Mouse (Mus musculus) cerebellum, adult 11-12 months (tissue): ENCODE measurements around the gene Tigar.

Experiments
- DNase-seq: peaks from one replicate; pipeline ENCODE4 v3.0.0; 2022

Tigar gene

DNA sequence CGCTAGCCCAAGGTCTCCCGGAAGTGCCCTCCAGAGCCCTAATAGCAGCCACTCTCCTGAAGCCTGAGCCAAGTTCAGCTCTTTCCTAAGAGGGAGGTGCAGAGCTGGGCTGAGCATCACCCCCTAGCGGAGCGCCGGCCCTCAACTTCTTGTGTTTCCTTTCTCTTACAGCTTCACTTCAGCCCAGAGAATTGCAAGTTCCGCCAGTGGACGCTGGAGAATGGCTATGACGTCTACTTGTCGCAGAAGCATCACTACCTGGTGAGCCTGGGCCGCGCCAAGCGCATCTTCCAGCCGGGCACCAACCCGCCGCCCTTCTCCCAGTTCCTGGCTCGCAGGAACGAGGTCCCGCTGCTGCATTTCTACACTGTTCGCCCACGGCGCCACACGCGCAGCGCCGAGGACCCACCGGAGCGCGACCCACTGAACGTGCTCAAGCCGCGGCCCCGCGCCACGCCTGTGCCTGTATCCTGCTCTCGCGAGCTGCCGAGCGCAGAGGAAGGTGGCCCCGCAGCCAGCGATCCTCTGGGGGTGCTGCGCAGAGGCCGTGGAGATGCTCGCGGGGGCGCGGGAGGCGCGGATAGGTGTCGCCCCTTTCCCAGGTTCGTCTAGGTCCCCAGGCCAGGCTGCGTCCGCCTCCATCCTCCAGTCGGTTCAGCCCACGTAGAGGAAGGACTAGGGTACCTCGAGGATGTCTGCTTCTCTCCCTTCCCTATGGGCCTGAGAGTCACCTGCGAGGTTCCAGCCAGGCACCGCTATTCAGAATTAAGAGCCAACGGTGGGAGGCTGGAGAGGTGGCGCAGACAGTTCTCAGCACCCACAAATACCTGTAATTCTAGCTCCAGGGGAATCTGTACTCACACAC is 29.3 kb downstream of the Tigar start:
- peak; percentile 77 for DNase-seq

DNA sequence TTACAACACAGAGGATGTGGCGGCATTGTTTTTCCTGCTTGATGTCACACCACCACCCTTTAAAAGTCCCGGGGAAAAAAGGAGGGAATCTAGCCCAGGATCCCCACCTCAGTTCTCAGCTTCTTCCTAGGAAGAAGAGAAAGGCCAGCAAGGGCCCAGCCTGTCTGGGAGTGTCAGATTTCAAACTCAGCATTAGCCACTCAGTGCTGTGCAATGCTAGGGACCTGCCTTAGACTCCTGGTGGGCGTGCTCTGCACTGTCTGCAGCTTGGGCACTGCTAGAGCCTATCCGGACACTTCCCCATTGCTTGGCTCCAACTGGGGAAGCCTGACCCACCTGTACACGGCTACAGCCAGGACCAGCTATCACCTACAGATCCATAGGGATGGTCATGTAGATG is 36.5 kb downstream of the Tigar start, which contains the start of gene Fgf23:
Gene Fgf23, plus strand, starts transcription at position 86 of the 400 bp plus-strand sequence.
- no peak for DNase-seq

- DNase-seq: no peak
These were observed 44.5 kb downstream of the Tigar start for GRCm38 (mm10) chr6:127064815-127065214.

- no peak for DNase-seq
These were observed 45.4 kb downstream of the Tigar start for GRCm38 (mm10) chr6:127063915-127064314.

- DNase-seq: no peak
These were observed 49.4 kb downstream of the Tigar start for GRCm38 (mm10) chr6:127059975-127060374.

DNA sequence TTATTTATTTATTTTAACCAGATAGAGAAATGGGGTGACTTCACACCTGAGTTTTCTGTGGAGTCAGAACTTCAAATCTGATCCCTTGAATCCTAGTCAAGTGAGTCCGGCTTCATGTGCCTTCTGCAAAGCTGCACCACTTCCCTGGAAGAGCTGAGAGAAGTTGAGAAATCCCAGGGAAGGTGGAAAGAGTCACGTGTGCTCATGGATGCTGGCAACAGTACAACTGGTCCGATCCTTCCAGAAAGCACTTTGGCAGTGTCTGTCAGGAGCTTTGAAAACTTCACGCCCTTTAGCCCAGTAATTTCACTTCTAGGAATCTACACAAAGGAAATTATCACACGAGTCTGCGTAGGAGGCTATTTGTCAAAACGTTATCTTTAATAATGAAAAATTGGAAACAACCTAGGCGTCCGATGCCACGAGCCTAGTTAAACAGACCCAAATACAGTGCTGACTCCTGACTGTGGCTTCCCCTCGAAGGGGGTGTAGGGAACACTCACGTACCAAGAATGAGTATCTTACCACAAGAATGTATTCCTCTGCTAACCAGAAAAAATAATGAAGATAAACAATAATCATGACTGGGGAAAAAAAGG is 52.3 kb downstream of the Tigar start:
- no peak for DNase-seq

GRCm38 (mm10) chr6:127050847-127051246 is 58.5 kb downstream of the Tigar start:
- DNase-seq: no peak

- DNase-seq: no peak
These were observed 64.4 kb downstream of the Tigar start for GRCm38 (mm10) chr6:127044909-127045308.
